Mouse (Mus musculus) embryo, embryonic 9.5 days (tissue): ENCODE measurements around the gene Ifngr1.
"Not testable (repeated sequence)": the region's sequence is repeated elsewhere in the genome, so short reads cannot be mapped to it uniquely, and the experiment has no call there.

Source experiments
- DNase-seq: peaks from one replicate; pipeline ENCODE4 v3.0.0-alpha.2; 2017; ENCODE audit errors: extremely low spot score

Ifngr1 gene

GRCm38 (mm10) chr10:19587281-19587680, 4.5 kb upstream of the Ifngr1 start:
- no peak for DNase-seq

GRCm38 (mm10) chr10:19589626-19590025, 2.1 kb upstream of the Ifngr1 start:
- DNase-seq: no peak

GRCm38 (mm10) chr10:19591286-19591640, 486 bp upstream of the Ifngr1 start:
- DNase-seq: no peak

- DNase-seq: no peak
Measured at GRCm38 (mm10) chr10:19592556-19592955, 807 bp downstream of the Ifngr1 start.

- DNase-seq: no peak
Measured at GRCm38 (mm10) chr10:19593296-19593695, 1.5 kb downstream of the Ifngr1 start.

GRCm38 (mm10) chr10:19594201-19594905, 2.6 kb downstream of the Ifngr1 start:
- no peak for DNase-seq

- no peak for DNase-seq
Measured at GRCm38 (mm10) chr10:19596866-19597265, 5.1 kb downstream of the Ifngr1 start.

- no peak for DNase-seq
Measured at GRCm38 (mm10) chr10:19598091-19598490, 6.3 kb downstream of the Ifngr1 start.

GRCm38 (mm10) chr10:19599331-19600092, 7.8 kb downstream of the Ifngr1 start:
- DNase-seq: no peak

- DNase-seq: no peak
Measured at GRCm38 (mm10) chr10:19600093-19600420, 8.3 kb downstream of the Ifngr1 start.

- DNase-seq: not testable (repeated sequence)
Measured at GRCm38 (mm10) chr10:19601502-19601901, 9.8 kb downstream of the Ifngr1 start.

- no peak for DNase-seq
Measured at GRCm38 (mm10) chr10:19603231-19603630, 11.5 kb downstream of the Ifngr1 start.

- DNase-seq: peak; percentile 9
Measured at GRCm38 (mm10) chr10:19609125-19609524, 17.4 kb downstream of the Ifngr1 start.

- no peak for DNase-seq
Measured at GRCm38 (mm10) chr10:19611616-19612015, 19.9 kb downstream of the Ifngr1 start.

GRCm38 (mm10) chr10:19613111-19613753, 21.5 kb downstream of the Ifngr1 start:
- no peak for DNase-seq

- no peak for DNase-seq
Measured at GRCm38 (mm10) chr10:19619736-19620135, 28.0 kb downstream of the Ifngr1 start.

- no peak for DNase-seq
Measured at GRCm38 (mm10) chr10:19621408-19622048, 29.8 kb downstream of the Ifngr1 start, which contains the start of gene Il22ra2. Gene Il22ra2, plus strand, starts transcription at chr10:19621998.

GRCm38 (mm10) chr10:19624617-19625016, 32.9 kb downstream of the Ifngr1 start:
- no peak for DNase-seq

- DNase-seq: no peak
Measured at GRCm38 (mm10) chr10:19627342-19627741, 35.6 kb downstream of the Ifngr1 start.

- no peak for DNase-seq
Measured at GRCm38 (mm10) chr10:19627748-19628147, 36.0 kb downstream of the Ifngr1 start.

- DNase-seq: no peak
Measured at GRCm38 (mm10) chr10:19631616-19632195, 40.0 kb downstream of the Ifngr1 start.

GRCm38 (mm10) chr10:19638851-19639250, 47.1 kb downstream of the Ifngr1 start:
- DNase-seq: no peak
